Mouse (Mus musculus) kidney, postnatal 25 days (tissue): ENCODE measurements around the gene Depp1.
A peak's percentile ranks its signal among the peaks of the same experiment; 100 is the strongest.
"Not testable (repeated sequence)": the region's sequence is repeated elsewhere in the genome, so short reads cannot be mapped to it uniquely, and the experiment has no call there.

Source experiments
- DNase-seq, 2 experiments: peaks; one replicate each; pipeline ENCODE4 v3.0.0; 2021; ENCODE audit warnings: mixed read lengths in 2 of 2

Depp1 gene

GRCm38 (mm10) chr6:116650406-116650805 is at the start of gene Depp1:
Gene Depp1, plus strand, starts transcription at chr6:116650609.
- peak; percentile 84 to 89 for DNase-seq

GRCm38 (mm10) chr6:116600969-116601368 is 49.4 kb upstream of the Depp1 start:
- not testable (repeated sequence) for DNase-seq

- no peak for DNase-seq
Observed at GRCm38 (mm10) chr6:116607230-116607629, 43.2 kb upstream of the Depp1 start.

GRCm38 (mm10) chr6:116615719-116616118 is 34.7 kb upstream of the Depp1 start:
- DNase-seq: no peak

- no peak for DNase-seq
Observed at GRCm38 (mm10) chr6:116618073-116618472, 32.3 kb upstream of the Depp1 start.

GRCm38 (mm10) chr6:116621318-116622023 is 28.9 kb upstream of the Depp1 start:
- DNase-seq: no peak

- DNase-seq: not testable (repeated sequence)
Observed at GRCm38 (mm10) chr6:116626417-116626816, 24.0 kb upstream of the Depp1 start.

DNA sequence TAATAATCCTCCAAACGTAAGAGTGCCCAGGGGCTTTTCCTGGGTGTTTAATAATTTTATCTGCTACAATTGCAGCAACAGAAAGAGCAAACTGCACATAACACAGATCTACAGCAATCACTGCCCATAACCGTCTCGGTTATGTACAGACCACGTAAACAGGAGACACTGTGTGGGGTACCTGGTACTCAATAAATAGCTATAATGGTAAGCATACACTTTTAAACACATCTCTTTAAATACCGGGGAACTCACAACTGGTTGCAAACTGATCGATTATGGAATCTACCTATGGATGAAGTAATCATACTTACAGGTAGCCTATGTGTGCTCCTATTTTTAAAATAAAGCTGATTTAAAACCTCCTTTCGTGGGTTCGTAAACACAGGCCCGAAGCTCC is 22.3 kb upstream of the Depp1 start:
- DNase-seq: peak in 1 of 2 experiments; percentile 0

DNA sequence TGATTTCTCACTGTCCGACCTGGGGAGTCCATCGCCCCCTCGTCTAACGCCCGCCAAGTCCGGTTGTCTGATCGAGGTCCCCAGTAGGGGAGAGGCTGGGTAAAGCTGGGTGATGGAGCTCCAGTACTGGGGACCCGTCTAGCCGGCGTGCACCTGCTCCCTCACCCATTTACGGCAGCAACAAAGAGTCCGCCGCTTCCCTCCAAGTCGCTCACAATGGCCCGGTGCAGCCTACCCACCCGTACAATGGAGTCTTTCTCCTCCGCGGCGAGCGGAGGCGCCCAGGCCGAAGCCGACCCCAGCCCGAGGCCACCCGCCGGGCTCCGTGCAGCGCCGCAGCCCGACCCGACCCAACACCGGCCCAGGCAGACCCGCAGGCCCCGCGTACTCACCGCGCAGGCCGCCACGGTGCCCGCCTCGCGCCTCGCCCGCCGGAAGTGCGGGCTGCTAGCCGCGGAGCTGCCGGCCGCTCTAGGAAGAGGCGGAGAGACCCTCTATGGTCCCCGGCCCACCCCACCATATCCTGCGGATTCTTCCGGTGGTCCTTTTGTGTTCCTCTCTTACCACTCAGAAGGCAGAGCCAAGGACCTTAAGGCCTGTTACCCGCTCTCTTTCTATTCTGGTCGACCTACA is 21.8 kb upstream of the Depp1 start, which contains the start of gene Zfp422:
TSS of gene Zfp422 (minus strand) at position 461 of the 633 bp plus-strand sequence.
- DNase-seq: peak; percentile 60 to 81

GRCm38 (mm10) chr6:116629766-116630165 is 20.6 kb upstream of the Depp1 start:
- DNase-seq: peak in 1 of 2 experiments; percentile 1

DNA sequence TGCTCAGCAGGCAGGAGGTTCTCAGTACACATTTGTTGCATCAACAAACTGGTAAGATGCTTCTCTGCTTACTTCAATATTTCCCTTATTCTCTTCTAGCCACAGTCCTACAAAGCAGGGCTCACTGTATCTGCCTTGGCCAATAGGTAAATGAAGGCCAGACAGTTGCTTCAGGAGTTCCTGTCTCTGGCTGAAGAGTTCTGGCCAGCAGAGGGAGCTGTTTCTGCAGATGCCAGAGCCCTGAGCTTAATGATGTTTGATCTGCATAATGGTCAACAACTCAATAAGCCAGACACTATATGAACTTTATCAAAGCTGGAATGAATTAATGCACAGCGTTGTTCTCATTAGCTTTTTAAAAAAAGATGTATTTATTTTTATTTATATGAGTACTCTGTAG is 18.3 kb upstream of the Depp1 start:
- DNase-seq: peak; percentile 89 to 97

- DNase-seq: no peak
Observed at GRCm38 (mm10) chr6:116633741-116634695, 16.4 kb upstream of the Depp1 start.

GRCm38 (mm10) chr6:116635251-116636180 is 14.9 kb upstream of the Depp1 start:
- DNase-seq: peak; percentile 87 to 92

DNA sequence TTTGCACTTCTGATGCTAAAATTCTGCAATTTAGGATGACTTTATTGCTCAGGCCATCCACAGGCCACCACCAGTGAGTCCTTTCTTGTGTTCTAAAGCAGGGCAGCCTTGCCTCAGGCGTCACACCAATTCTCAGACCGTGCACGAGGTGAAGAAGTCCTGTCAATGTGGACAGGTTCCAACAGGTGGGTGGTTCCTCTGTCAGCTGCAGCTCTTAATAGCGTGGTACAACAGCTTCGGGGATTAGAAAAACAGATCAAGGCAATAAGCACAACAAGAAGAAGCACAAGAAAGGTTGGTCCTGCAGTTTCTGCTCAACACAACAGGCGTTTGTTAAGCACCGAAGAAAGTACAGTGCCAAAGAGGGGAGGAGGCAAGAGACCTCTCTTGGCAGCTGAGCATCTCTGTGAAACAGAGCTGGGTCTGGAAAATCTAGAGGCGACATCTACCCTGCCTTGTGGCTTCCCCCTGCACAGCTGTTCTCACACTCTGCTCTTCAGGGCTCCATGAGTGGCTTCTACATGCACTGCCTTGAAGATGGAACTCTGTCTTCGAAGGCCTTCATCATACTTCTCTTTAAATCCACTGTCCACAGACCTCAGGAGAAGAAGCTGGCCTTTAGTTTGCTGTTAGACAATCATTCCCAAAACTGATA is 13.7 kb upstream of the Depp1 start:
- no peak for DNase-seq

DNA sequence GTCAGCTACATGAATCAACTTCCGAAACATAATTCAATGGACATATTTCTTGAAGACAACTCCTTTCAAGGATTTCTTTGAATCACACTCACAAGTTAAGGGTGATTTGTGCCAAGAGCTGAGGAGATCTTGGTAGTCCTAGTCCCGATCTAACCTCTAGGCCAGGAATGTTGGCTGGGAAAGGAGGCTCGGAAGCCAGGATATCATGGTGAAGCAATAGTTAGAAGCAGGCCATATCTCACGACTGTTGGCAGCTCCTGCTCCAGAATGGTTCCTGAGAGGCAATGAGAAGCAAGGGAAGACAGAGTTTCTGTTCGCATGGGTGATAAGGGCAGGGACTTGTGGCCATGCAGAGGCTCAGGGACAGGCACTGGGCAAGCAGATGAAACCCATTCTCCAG is 12.9 kb upstream of the Depp1 start:
- DNase-seq: no peak

GRCm38 (mm10) chr6:116638871-116639270 is 11.5 kb upstream of the Depp1 start:
- DNase-seq: no peak

DNA sequence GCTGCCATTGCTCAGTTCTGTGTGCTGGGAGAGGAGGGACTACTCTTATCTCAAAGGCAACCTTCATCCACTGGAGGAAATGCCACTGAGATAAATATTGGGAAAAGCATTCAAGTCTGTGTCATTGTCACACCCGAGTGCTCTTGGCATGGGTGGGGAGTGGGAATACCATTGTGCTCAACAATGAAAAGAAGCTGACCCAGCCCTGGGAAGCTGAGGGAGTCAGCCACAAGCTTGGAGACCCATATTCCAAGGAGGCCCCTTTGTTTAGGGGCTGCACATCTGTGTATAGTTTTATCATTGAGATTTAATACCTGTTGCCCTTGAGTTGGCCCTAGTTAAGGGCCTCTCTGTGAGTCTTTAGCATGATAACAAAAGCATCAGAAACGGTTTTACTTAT is 10.7 kb upstream of the Depp1 start:
- DNase-seq: no peak

- no peak for DNase-seq
Observed at GRCm38 (mm10) chr6:116642942-116643341, 7.5 kb upstream of the Depp1 start.

DNA sequence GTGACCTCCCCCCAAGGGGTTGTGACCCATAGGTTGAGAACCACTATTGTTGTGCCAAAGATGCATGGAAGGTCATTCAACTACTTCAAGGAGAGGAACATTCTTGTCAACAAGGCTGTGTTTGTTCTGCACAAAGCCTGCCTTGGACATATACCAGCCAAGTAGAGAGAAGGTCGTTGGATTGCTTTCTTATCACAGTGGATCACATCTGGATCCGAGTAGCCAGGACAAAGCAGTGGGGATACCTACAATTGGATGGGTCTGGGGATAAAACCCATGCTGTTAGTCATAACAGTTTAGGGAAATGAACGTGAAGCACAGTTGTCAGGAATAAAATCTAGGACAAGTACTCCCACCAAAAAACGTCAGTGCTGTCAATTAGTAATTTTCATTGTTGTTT is 6.5 kb upstream of the Depp1 start:
- DNase-seq: no peak

- peak in 1 of 2 experiments; percentile 63 for DNase-seq
Observed at GRCm38 (mm10) chr6:116644335-116644734, 6.1 kb upstream of the Depp1 start.

DNA sequence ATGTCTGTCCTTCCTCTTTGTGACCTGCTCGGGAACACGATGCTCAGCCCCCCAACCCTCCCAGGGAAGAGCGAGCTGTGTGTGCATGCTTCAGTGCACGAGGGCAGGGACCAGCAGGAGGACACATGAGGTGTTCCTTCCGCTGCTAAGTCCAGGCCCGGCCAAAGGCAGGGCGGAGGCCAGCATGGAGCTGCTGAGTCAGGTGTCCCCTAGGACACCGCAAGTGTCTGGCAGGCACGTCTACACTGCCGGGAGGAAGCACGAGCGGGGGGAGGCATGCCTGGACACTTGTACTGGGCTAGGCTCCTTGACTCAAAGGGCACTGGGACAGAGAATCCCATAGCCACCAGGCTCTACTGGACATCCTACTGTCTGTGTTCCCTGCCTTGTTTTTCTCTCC is 2.6 kb upstream of the Depp1 start:
- peak; percentile 76 to 94 for DNase-seq
